Mouse (Mus musculus) liver, postnatal 0 days (tissue): ENCODE measurements around the gene Neurod4. TPM values are rescaled to one million over a fixed set of nuclear protein-coding genes. Genes with fewer than 3 reads are reported as not detected.

ENCODE experiments used
- ATAC-seq: fragments of 200-750 bp; cut with Nextera tagmentation; 2 replicates; pipeline ENCODE4 v1.8.0; 2017; ENCODE audit warnings: mild to moderate bottlenecking, moderate library complexity
- DNase-seq: peaks from one replicate; pipeline ENCODE4 v3.0.0-alpha.2; 2016
- H3K27ac ChIP-seq: fragments of 300-500 bp; sonication (generic); 2 replicates; pipeline ENCODE4 v1.5.1; 2014; ENCODE audit warnings: antibody characterized with exemption, moderate library complexity, mild to moderate bottlenecking, low read depth
- H3K27me3 ChIP-seq: fragments of 300-500 bp; sonication (generic); 2 replicates; pipeline ENCODE4 v1.6.1; 2014; ENCODE audit warnings: low read length, control low read depth, mixed read lengths; ENCODE audit not compliant: insufficient read depth
- H3K36me3 ChIP-seq: fragments of 300-500 bp; sonication (generic); replicated peaks from 2 replicates; pipeline ENCODE4 v1.6.1; 2014; ENCODE audit warnings: mild to moderate bottlenecking, control low read depth, low read length, moderate library complexity, mixed read lengths; ENCODE audit not compliant: insufficient read depth
- H3K4me1 ChIP-seq: fragments of 300-500 bp; sonication (generic); 2 replicates; pipeline ENCODE4 v1.6.1; 2014; ENCODE audit warnings: antibody characterized with exemption, mild to moderate bottlenecking, control low read depth; ENCODE audit not compliant: insufficient read depth
- H3K4me2 ChIP-seq: fragments of 300-500 bp; sonication (generic); 2 replicates; pipeline ENCODE4 v1.6.1; 2014; ENCODE audit warnings: low read depth, mild to moderate bottlenecking, low read length, moderate library complexity, mixed read lengths
- H3K4me3 ChIP-seq: fragments of 300-500 bp; sonication (generic); 2 replicates; pipeline ENCODE4 v1.5.1; 2014; ENCODE audit warnings: low read depth, low read length
- H3K9ac ChIP-seq: fragments of 300-500 bp; sonication (generic); replicated peaks from 2 replicates; pipeline ENCODE4 v1.6.1; 2014; ENCODE audit warnings: mild to moderate bottlenecking, moderate library complexity
- H3K9me3 ChIP-seq: fragments of 300-500 bp; sonication (generic); 2 replicates; pipeline ENCODE4 v1.6.1; 2016; ENCODE audit warnings: mild to moderate bottlenecking, control low read depth, low read length, mixed read lengths
- CTCF ChIP-seq: sonication (generic); IDR thresholded peaks from 2 replicates; pipeline ENCODE4 v1.5.1; 2016; ENCODE audit warnings: antibody characterized with exemption, low read depth
- EP300 ChIP-seq: IDR thresholded peaks from 2 replicates; pipeline ENCODE4 v1.6.1; 2016; ENCODE audit warnings: antibody characterized with exemption, low read depth, mild to moderate bottlenecking
- WGBS: fragments of 180-500 bp; shearing (Covaris S2); extraction: QIAGEN DNeasy Blood & Tissue Kit; methylation state at CpG from one replicate; pipeline ENCODE4 v1.1.7; 2014; ENCODE audit not compliant: insufficient replicate concordance; 5-methylcytosine and 5-hydroxymethylcytosine counted together
- polyA plus RNA-seq: library from polyadenylated mRNA; unstranded; fragments of >200 nt; fragmentation: Nextera tagmentation; extraction: Ambion mirVana; gene quantifications from 2 replicates; pipeline ENCODE4 v1.2.1, GENCODE M21; 2015

Neurod4 gene
- polyA plus RNA-seq, 1 experiment from 2014 or later = not detected

GRCm38 (mm10) chr10:130225034-130225433 is 55.0 kb downstream of the Neurod4 start:
- no peaks in the 10 kb centered on the region for H3K27me3 ChIP-seq
- H3K4me3 ChIP-seq = no peak overlapping the region
- DNase-seq (no peak), ATAC-seq (no peak)
- TF ChIP-seq CTCF (no peak), EP300 (no peak)
- H3K27ac ChIP-seq = no peak overlapping the region
- WGBS = 69% methylated on average over 3 of the region's 3 CpGs
- no peak overlapping the region for H3K9ac ChIP-seq
- no peaks in the 10 kb centered on the region for H3K9me3 ChIP-seq
- no peak overlapping the region for H3K4me2 ChIP-seq
- no peaks in the 10 kb centered on the region for H3K4me1 ChIP-seq
- H3K36me3 ChIP-seq = no peaks in the 10 kb centered on the region

Other genes starting within 250 kb of the Neurod4 start
- gene Olfr821, start 249.9 kb downstream of the Neurod4 start, polyA plus RNA-seq = not detected in 2 replicates
- gene Olfr822, start 209.0 kb downstream of the Neurod4 start, polyA plus RNA-seq = not detected in 2 replicates
- gene Olfr823, start 164.9 kb downstream of the Neurod4 start, polyA plus RNA-seq = not detected in 2 replicates
- gene Olfr824, start 150.2 kb downstream of the Neurod4 start, polyA plus RNA-seq = 0.02 and 0.04 TPM in 2 replicates
- gene Olfr825, start 113.5 kb downstream of the Neurod4 start, polyA plus RNA-seq = not detected in 2 replicates
- not detected in 2 replicates for gene Olfr826, start 96.1 kb downstream of the Neurod4 start, polyA plus RNA-seq
- not detected in 2 replicates for gene Olfr827, start 65.8 kb downstream of the Neurod4 start, polyA plus RNA-seq
- 1.2 and 1.5 TPM in 2 replicates for gene Tespa1, start 42.6 kb upstream of the Neurod4 start, polyA plus RNA-seq
- 0.01 TPM in 2 replicates for gene Vmn2r84, start 114.1 kb upstream of the Neurod4 start, polyA plus RNA-seq
- not detected in 2 replicates for gene Vmn2r85, start 149.5 kb upstream of the Neurod4 start, polyA plus RNA-seq
- gene Vmn2r86, start 175.8 kb upstream of the Neurod4 start, polyA plus RNA-seq = not detected in 2 replicates
- gene Vmn2r87, start 217.2 kb upstream of the Neurod4 start, polyA plus RNA-seq = not detected in 2 replicates